Mouse (Mus musculus) intestine, embryonic 16.5 days (tissue): ENCODE measurements at regions not wholly inside any gene's neighbourhood (a gene's known extent, or its start where the extent isn't known, plus 50 kb on each side); places are given as distances from the start of the nearest gene placed in this dataset.

Experiments used
- ATAC-seq: fragments of 200-750 bp; cut with Nextera tagmentation; 2 replicates; pipeline ENCODE4 v1.8.0; 2017; ENCODE audit warnings: moderate TSS enrichment, moderate library complexity
- H3K27ac ChIP-seq: fragments of 300-500 bp; sonication (generic); 2 replicates; pipeline ENCODE4 v1.5.1; 2014; ENCODE audit warnings: mild to moderate bottlenecking, low read length
- H3K27me3 ChIP-seq: fragments of 300-500 bp; sonication (generic); replicated peaks from 2 replicates; pipeline ENCODE4 v1.6.1; 2014; ENCODE audit warnings: low read length, control low read depth, mixed read lengths; ENCODE audit not compliant: control insufficient read depth, insufficient read depth
- H3K36me3 ChIP-seq: fragments of 300-500 bp; sonication (generic); 2 replicates; pipeline ENCODE4 v1.6.1; 2014; ENCODE audit warnings: low read length, control low read depth; ENCODE audit not compliant: control insufficient read depth, insufficient read depth
- H3K4me1 ChIP-seq: fragments of 300-500 bp; sonication (generic); 2 replicates; pipeline ENCODE4 v1.6.1; 2014; ENCODE audit warnings: low read length, control low read depth, mixed read lengths; ENCODE audit not compliant: control insufficient read depth, insufficient read depth
- H3K4me2 ChIP-seq: fragments of 300-500 bp; sonication (generic); 2 replicates; pipeline ENCODE4 v1.6.1; 2014; ENCODE audit warnings: low read depth, low read length, control low read depth
- H3K4me3 ChIP-seq: fragments of 300-500 bp; sonication (generic); 2 replicates; pipeline ENCODE4 v1.5.1; 2014; ENCODE audit warnings: mild to moderate bottlenecking, low read length
- H3K9ac ChIP-seq: fragments of 300-500 bp; sonication (generic); 2 replicates; pipeline ENCODE4 v1.6.1; 2014; ENCODE audit warnings: low read depth, low read length
- H3K9me3 ChIP-seq: fragments of 300-500 bp; sonication (generic); 2 replicates; pipeline ENCODE4 v1.6.1; 2016; ENCODE audit warnings: low read length, control low read depth; ENCODE audit not compliant: control insufficient read depth
- WGBS: fragments of 180-500 bp; shearing (Covaris S2); extraction: QIAGEN DNeasy Blood & Tissue Kit; methylation state at CpG from one replicate; pipeline ENCODE4 v1.1.7; 2014; 5-methylcytosine and 5-hydroxymethylcytosine counted together

GRCm38 (mm10) chr11:45791696-45792095 is 60.2 kb upstream of the Clint1 start:
- H3K9ac ChIP-seq = no peak overlapping the region
- H3K36me3 ChIP-seq = no peaks in the 10 kb centered on the region
- H3K4me2 ChIP-seq = no peak overlapping the region
- H3K4me3 ChIP-seq = no peak overlapping the region
- H3K27ac ChIP-seq = no peak overlapping the region
- no peaks in the 10 kb centered on the region for H3K27me3 ChIP-seq
- no peaks in the 10 kb centered on the region for H3K9me3 ChIP-seq
- WGBS = 89% methylated on average over 2 of the region's 2 CpGs
- H3K4me1 ChIP-seq = no peaks in the 10 kb centered on the region
- ATAC-seq = no peak

GRCm38 (mm10) chr11:45794361-45794981 is 57.4 kb upstream of the Clint1 start:
- ATAC-seq = no peak
- 76% methylated on average over 5 of the region's 5 CpGs for WGBS
- Histone ChIP-seq H3K4me3 (no peak overlapping the region), H3K9ac (no peak overlapping the region), H3K27ac (no peak overlapping the region), H3K4me1 (no peaks in the 10 kb centered on the region; the same call in 1 of the 2 replicates), H3K36me3 (no peaks in the 10 kb centered on the region), H3K4me2 (no peak overlapping the region), H3K27me3 (no peaks in the 10 kb centered on the region), H3K9me3 (no peaks in the 10 kb centered on the region)

GRCm38 (mm10) chr11:45795322-45795721 is 56.5 kb upstream of the Clint1 start:
- Histone ChIP-seq H3K36me3 (no peaks in the 10 kb centered on the region), H3K4me2 (no peak overlapping the region), H3K9me3 (no peaks in the 10 kb centered on the region), H3K4me1 (peaks cover 6% of the 10 kb centered on the region), H3K27me3 (no peaks in the 10 kb centered on the region), H3K9ac (no peak overlapping the region), H3K4me3 (no peak overlapping the region), H3K27ac (no peak overlapping the region)
- 44% methylated on average over 6 of the region's 6 CpGs for WGBS
- no peak for ATAC-seq

- WGBS = 8% methylated on average over 3 of the region's 3 CpGs
- H3K4me1 ChIP-seq = peaks cover 9% of the 10 kb centered on the region
- no peaks in the 10 kb centered on the region for H3K9me3 ChIP-seq
- H3K4me3 ChIP-seq = no peak overlapping the region
- H3K27me3 ChIP-seq = no peaks in the 10 kb centered on the region
- no peak overlapping the region for H3K9ac ChIP-seq
- H3K4me2 ChIP-seq = no peak overlapping the region
- H3K36me3 ChIP-seq = no peaks in the 10 kb centered on the region
- peak; percentile 58 for ATAC-seq
- H3K27ac ChIP-seq = no peak overlapping the region
These were observed 56.1 kb upstream of the Clint1 start for GRCm38 (mm10) chr11:45795731-45796130.

- Histone ChIP-seq H3K27me3 (no peaks in the 10 kb centered on the region), H3K4me1 (peaks cover 10% of the 10 kb centered on the region), H3K4me2 (peak overlapping the region; percentile 48), H3K9ac (peak overlapping the region; percentile 29; the same call in 1 of the 2 replicates), H3K4me3 (peak overlapping the region; percentile 16; the same call in 1 of the 2 replicates), H3K9me3 (no peaks in the 10 kb centered on the region), H3K36me3 (no peaks in the 10 kb centered on the region), H3K27ac (peak overlapping the region; percentile 77)
- peak; percentile 78 for ATAC-seq
- WGBS = 24% methylated on average over 9 of the region's 9 CpGs
These were observed 52.0 kb upstream of the Clint1 start for GRCm38 (mm10) chr11:45799732-45800386.
